ENCODE assay signal across 25 mouse cellular contexts in genomic region chr17:70068281-70068680, GRCm38 (mm10).
A peak's percentile ranks its signal among the peaks of the same experiment; 100 is the strongest.
DNase-seq lines count a peak whose midpoint lies in the region; ATAC-seq and TF ChIP-seq lines count a peak whose summit lies in the region.
"Had no signal": no experiment of that assay in that cellular context is flagged by ENCODE, and none has a peak within 500 bp of the region (broad histone marks: within the 10 kb centered on the region; RNA-seq: fewer than 3 reads in every experiment).

No protein-coding gene starts in this region.

- H3K4me1 ChIP-seq in forebrain, postnatal 0 days (ENCODE audit: insufficient read depth): no peaks in the 10 kb centered on the region
- 0 out of 2 replicates have a peak, but pooled peaks cover 2% of the 10 kb centered on the region for H3K4me1 ChIP-seq in forebrain, embryonic 14.5 days (ENCODE audit: control insufficient read depth, insufficient read depth, low read length)
- H3K4me1 ChIP-seq in midbrain, postnatal 0 days (ENCODE audit: insufficient read depth, low read length): no peaks in the 10 kb centered on the region
- no peaks in the 10 kb centered on the region for H3K4me1 ChIP-seq in midbrain, embryonic 14.5 days (ENCODE audit: control insufficient read depth, insufficient read depth, low read length)
- H3K4me1 ChIP-seq: forebrain, embryonic 13.5 days; heart, embryonic 10.5 days; heart, embryonic 13.5 days; hindbrain, embryonic 12.5 days had no signal

- DNase-seq in forebrain, postnatal 0 days: no peak
- no peak for DNase-seq in forebrain, embryonic 14.5 days (ENCODE audit: low spot score)
- no peak for DNase-seq in midbrain, postnatal 0 days (ENCODE audit: low spot score)
- DNase-seq in midbrain, embryonic 14.5 days: no peak
- peak; percentile 61 for DNase-seq in R1 (ENCODE audit: low read depth, low spot score)
- no peak for DNase-seq in kidney, adult 11 months
- DNase-seq in urinary bladder, postnatal 10 days (ENCODE audit: low spot score): no peak
- DNase-seq: adrenal gland, postnatal 10 days; adrenal gland, postnatal 36 days; B cell, adult 2 months; cerebellum, adult 18-20 months; cerebellum, adult 9-10 months; cerebellum, postnatal 14 days; gastrocnemius, postnatal 25 days; heart, adult 18-20 months had no signal

- H3K4me3 ChIP-seq in forebrain, postnatal 0 days (ENCODE audit: low read depth, low read length): no peak overlapping the region
- H3K4me3 ChIP-seq in forebrain, embryonic 14.5 days (ENCODE audit: low read depth, low read length): no peak overlapping the region
- H3K4me3 ChIP-seq in midbrain, postnatal 0 days (ENCODE audit: low read depth, low read length): no peak overlapping the region
- no peak overlapping the region for H3K4me3 ChIP-seq in midbrain, embryonic 14.5 days (replicated peaks; ENCODE audit: low read depth, low read length)
- H3K4me3 ChIP-seq: forebrain, embryonic 10.5 days; forebrain, embryonic 13.5 days; heart, embryonic 10.5 days; heart, embryonic 13.5 days; hindbrain, embryonic 12.5 days; hindbrain, embryonic 15.5 days had no signal

- H3K9me3 ChIP-seq in forebrain, postnatal 0 days (ENCODE audit: low read length): no peaks in the 10 kb centered on the region
- H3K9me3 ChIP-seq in forebrain, embryonic 14.5 days (replicated peaks; ENCODE audit: control insufficient read depth, low read length): no peaks in the 10 kb centered on the region
- no peaks in the 10 kb centered on the region for H3K9me3 ChIP-seq in midbrain, postnatal 0 days (ENCODE audit: low read length)
- H3K9me3 ChIP-seq in midbrain, embryonic 14.5 days (ENCODE audit: control insufficient read depth, low read length): no peaks in the 10 kb centered on the region
- H3K9me3 ChIP-seq: forebrain, embryonic 10.5 days; forebrain, embryonic 13.5 days; heart, embryonic 10.5 days; heart, embryonic 13.5 days; hindbrain, embryonic 12.5 days; hindbrain, embryonic 15.5 days had no signal

- H3K27ac ChIP-seq in forebrain, postnatal 0 days (ENCODE audit: low read depth, low read length): no peak overlapping the region
- no peak overlapping the region for H3K27ac ChIP-seq in forebrain, embryonic 14.5 days (ENCODE audit: low read depth, low read length)
- no peak overlapping the region for H3K27ac ChIP-seq in midbrain, postnatal 0 days (ENCODE audit: low read depth, low read length)
- H3K27ac ChIP-seq in midbrain, embryonic 14.5 days (replicated peaks; ENCODE audit: low read depth, low read length): no peak overlapping the region
- H3K27ac ChIP-seq: forebrain, embryonic 10.5 days; forebrain, embryonic 13.5 days; heart, embryonic 10.5 days; heart, embryonic 13.5 days; hindbrain, embryonic 12.5 days; hindbrain, embryonic 15.5 days had no signal

- 88% methylated on average over 6 of the region's 6 CpGs for WGBS in forebrain, postnatal 0 days
- 85% methylated on average over 6 of the region's 6 CpGs for WGBS in forebrain, embryonic 14.5 days
- WGBS in midbrain, postnatal 0 days: 84% methylated on average over 6 of the region's 6 CpGs
- WGBS in midbrain, embryonic 14.5 days: 90% methylated on average over 6 of the region's 6 CpGs

- H3K27me3 ChIP-seq in forebrain, postnatal 0 days (ENCODE audit: insufficient read depth, low read length): no peaks in the 10 kb centered on the region
- no peaks in the 10 kb centered on the region for H3K27me3 ChIP-seq in forebrain, embryonic 14.5 days (replicated peaks; ENCODE audit: control insufficient read depth, insufficient read depth, low read length)
- H3K27me3 ChIP-seq in midbrain, postnatal 0 days (ENCODE audit: insufficient read depth, low read length): no peaks in the 10 kb centered on the region
- no peaks in the 10 kb centered on the region for H3K27me3 ChIP-seq in midbrain, embryonic 14.5 days (ENCODE audit: control insufficient read depth, insufficient read depth, low read length)
- H3K27me3 ChIP-seq: CH12.LX; forebrain, embryonic 13.5 days; heart, embryonic 13.5 days; hindbrain, embryonic 12.5 days; hindbrain, embryonic 15.5 days; Patski had no signal

- 0 out of 2 replicates have a peak, but pooled peaks have one; percentile 2 for TF ChIP-seq CTCF in forebrain, postnatal 0 days (IDR thresholded peaks at IDR 0.05; ENCODE audit: low read depth)
- TF ChIP-seq CTCF in midbrain, postnatal 0 days (IDR thresholded peaks at IDR 0.05): 0 out of 2 replicates have a peak, but pooled peaks have one; percentile 14

- no peak for ATAC-seq in forebrain, postnatal 0 days
- no peak for ATAC-seq in forebrain, embryonic 14.5 days
- no peak for ATAC-seq in midbrain, postnatal 0 days (ENCODE audit: low FRiP score)
- no peak for ATAC-seq in midbrain, embryonic 14.5 days (ENCODE audit: low FRiP score, low TSS enrichment)
- ATAC-seq: forebrain, embryonic 13.5 days; intestine, postnatal 0 days; Patski had no signal

- no peak overlapping the region for H3K4me2 ChIP-seq in forebrain, postnatal 0 days (ENCODE audit: low read depth)
- no peak overlapping the region for H3K4me2 ChIP-seq in forebrain, embryonic 14.5 days (ENCODE audit: low read length)
- H3K4me2 ChIP-seq in midbrain, postnatal 0 days (ENCODE audit: low read depth, low read length, poor library complexity, severe bottlenecking): no peak overlapping the region
- H3K4me2 ChIP-seq in midbrain, embryonic 14.5 days (ENCODE audit: low read length): no peak overlapping the region
- H3K4me2 ChIP-seq: forebrain, embryonic 13.5 days; heart, embryonic 13.5 days; hindbrain, embryonic 12.5 days; hindbrain, embryonic 15.5 days had no signal

- no peak overlapping the region for H3K9ac ChIP-seq in forebrain, postnatal 0 days
- no peak overlapping the region for H3K9ac ChIP-seq in forebrain, embryonic 14.5 days (ENCODE audit: low read length)
- H3K9ac ChIP-seq in midbrain, postnatal 0 days (replicated peaks; ENCODE audit: low read length, poor library complexity, severe bottlenecking): no peak overlapping the region
- no peak overlapping the region for H3K9ac ChIP-seq in midbrain, embryonic 14.5 days (replicated peaks; ENCODE audit: low read length)
- H3K9ac ChIP-seq: forebrain, embryonic 13.5 days; heart, embryonic 13.5 days; hindbrain, embryonic 12.5 days; hindbrain, embryonic 15.5 days had no signal

- no peaks in the 10 kb centered on the region for H3K36me3 ChIP-seq in forebrain, postnatal 0 days (ENCODE audit: insufficient read depth)
- H3K36me3 ChIP-seq in forebrain, embryonic 14.5 days (ENCODE audit: control insufficient read depth, insufficient read depth, low read length): no peaks in the 10 kb centered on the region
- no peaks in the 10 kb centered on the region for H3K36me3 ChIP-seq in midbrain, postnatal 0 days (ENCODE audit: insufficient read depth, low read length)
- no peaks in the 10 kb centered on the region for H3K36me3 ChIP-seq in midbrain, embryonic 14.5 days (ENCODE audit: control insufficient read depth, insufficient read depth, low read length)
- H3K36me3 ChIP-seq: forebrain, embryonic 10.5 days; G1E; heart, embryonic 10.5 days; heart, embryonic 13.5 days; hindbrain, embryonic 12.5 days; hindbrain, embryonic 15.5 days had no signal
